Mouse (Mus musculus): Measurements from ENCODE around the gene Gm20431. TPM values are rescaled to one million over a fixed set of nuclear protein-coding genes. Genes with fewer than 3 reads are reported as not detected.
"Not testable (repeated sequence)": the region's sequence is repeated elsewhere in the genome, so short reads cannot be mapped to it uniquely, and the experiment has no call there.

Gm20431 gene
- total RNA-seq, 1 experiment from 2014 or later = not detected

DNA sequence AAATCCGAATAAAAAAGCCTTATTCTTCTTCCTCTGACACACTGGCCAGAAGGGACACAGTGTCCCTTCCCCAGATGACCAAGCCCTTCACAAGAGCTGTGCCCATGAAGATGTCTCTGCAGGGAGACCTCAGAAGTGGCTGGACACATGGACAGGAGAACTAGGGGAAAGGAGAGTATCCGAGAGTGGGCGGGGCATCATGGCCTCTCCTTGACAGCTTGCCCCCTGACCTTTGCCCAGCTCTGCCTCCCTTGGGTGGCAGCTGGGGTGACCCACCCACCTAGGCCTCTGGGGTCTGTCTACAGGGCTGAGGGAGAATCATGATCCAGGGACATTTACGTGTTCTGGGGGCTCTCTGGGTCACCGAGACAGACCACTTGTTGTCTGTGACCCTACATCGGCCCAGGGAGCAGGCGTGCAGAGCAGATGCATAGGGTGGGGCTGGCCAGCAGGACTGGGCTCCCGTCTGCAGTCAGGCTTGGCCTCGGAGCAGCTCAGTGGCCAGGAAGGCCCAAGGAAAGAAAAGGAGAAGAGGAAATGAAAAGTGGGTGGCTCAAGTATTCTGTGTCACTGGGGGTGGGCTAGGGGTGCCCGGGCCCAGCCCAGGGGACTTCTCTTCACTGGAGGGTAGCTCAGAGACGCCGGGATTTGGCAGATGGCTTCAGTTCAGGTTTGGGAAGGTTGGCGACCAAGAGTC, 17.8 kb downstream of the Gm20431 start:
- not testable (repeated sequence) for ATAC-seq (replicated peaks in 1 of 2; ENCODE audit: insufficient read depth in 1 of 2, low FRiP score in 2 of 2, low TSS enrichment in 1 of 2, low read depth in 1 of 2, poor library complexity in 2 of 2, severe bottlenecking in 2 of 2)

DNA sequence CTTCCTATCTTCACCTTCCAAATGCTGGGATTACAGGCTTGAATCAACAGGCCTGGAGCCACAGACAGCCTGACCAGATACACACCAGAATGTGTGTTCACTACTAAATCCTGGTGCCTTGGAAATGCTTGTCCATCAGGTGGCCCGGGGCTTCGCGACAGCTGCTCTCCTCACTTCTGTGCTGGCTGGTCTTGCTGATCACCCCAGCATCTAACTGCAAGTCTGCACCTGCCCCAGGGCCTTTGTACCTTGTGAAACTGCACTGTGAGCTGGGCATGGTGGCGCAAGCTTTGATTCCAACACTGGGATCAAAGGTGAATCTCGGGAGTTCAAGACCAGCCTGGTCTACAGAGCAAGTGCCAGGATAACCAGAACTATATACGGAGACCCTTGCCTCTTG, 19.1 kb downstream of the Gm20431 start:
- ATAC-seq (replicated peaks in 1 of 2; ENCODE audit: insufficient read depth in 1 of 2, low FRiP score in 2 of 2, low TSS enrichment in 1 of 2, low read depth in 1 of 2, poor library complexity in 2 of 2, severe bottlenecking in 2 of 2) = no peak

DNA sequence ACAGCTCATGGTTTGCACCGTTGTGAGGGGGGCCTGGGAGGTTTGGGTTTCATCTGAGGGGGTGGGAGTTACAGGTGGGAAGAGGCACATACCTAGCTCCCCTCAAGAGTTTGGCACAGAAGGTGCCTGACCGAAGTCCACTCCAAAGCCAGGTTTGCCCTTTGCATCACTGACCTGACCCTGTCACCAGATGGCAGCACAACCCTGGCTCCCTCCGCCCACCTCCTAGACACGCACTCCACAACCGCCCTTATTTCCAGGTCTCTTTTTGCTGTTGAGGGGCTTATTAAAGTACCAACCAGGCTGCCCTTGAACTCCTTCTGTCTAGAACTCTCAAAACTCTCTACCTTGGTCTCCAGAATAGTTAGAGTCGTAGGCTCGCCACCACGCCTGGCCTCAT, 20.0 kb downstream of the Gm20431 start:
- ATAC-seq (replicated peaks in 1 of 2; ENCODE audit: insufficient read depth in 1 of 2, low FRiP score in 2 of 2, low TSS enrichment in 1 of 2, low read depth in 1 of 2, poor library complexity in 2 of 2, severe bottlenecking in 2 of 2) = peak; percentile 81

DNA sequence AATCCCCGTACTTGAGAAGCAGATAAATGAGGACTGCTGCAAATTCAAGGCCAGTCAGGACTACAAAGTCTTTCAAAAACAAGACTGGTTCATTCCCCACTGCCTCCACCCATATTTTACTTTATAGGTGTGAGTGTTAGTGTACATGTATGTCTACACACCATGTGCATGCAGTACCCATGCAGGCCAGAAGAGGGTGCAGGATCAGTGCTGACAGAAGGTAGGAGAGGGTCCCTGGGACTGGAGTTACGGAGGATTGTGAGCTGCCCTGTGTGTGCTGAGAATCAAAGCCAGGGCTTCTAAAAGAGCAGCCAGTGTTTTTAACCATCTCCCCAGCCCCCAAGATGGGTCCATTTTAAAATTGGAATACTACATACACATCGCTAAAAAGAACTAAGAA, 21.0 kb downstream of the Gm20431 start:
- ATAC-seq (replicated peaks in 1 of 2; ENCODE audit: insufficient read depth in 1 of 2, low FRiP score in 2 of 2, low TSS enrichment in 1 of 2, low read depth in 1 of 2, poor library complexity in 2 of 2, severe bottlenecking in 2 of 2) = no peak; a peak in 1 of 4 replicates

DNA sequence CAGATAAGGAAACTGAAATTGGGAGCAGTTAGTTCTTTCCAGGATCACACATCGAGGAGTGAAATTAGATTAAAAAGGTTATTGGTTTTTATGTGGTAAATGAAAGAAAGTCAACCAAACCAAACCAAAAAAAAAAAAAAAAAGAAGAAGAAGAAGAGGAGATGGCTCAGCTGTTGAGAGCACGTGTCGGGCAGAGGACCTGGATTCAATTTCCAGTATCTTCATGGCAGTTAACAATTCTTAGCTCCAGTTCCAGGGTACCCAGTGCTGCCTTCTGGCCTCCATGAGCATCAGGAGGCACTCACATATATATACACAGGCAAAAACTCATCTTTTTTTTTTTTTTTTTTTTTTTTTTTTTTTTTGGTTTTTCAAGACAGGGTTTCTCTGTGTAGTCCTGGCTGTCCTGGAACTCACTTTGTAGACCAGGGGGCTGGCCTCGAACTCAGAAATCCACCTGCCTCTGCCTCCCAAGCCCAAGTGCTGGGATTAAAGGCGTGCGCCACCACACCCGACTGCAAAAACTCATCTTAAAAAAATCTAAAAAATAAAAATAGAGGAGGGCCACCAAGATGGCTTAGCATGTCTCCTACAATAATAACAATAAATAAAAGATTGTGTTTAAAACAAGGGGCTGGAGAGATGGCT, 26.3 kb downstream of the Gm20431 start:
- ATAC-seq (replicated peaks in 1 of 2; ENCODE audit: insufficient read depth in 1 of 2, low FRiP score in 2 of 2, low TSS enrichment in 1 of 2, low read depth in 1 of 2, poor library complexity in 2 of 2, severe bottlenecking in 2 of 2) = no peak

DNA sequence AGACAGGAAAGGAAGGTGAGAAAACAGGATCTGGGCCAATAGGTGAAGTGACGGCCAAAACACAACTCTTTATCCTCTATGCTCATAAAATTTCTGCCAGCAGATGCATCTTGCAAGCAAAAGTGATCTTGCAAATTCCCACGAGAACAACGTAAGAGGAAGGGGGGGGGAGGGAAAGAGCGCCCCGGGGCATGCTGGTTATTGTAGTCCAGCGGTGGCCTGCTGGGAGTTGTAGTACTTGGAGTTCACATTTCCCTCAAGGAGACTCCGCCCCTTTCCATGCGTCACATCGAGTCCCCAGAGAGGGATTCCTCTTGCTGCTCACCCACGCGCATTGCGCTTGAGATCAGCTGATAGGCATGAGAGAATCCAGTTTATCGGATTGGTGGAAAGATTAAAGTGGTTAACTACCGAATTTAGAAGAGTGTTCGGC, 26.9 kb downstream of the Gm20431 start:
- ATAC-seq (replicated peaks in 1 of 2; ENCODE audit: insufficient read depth in 1 of 2, low FRiP score in 2 of 2, low TSS enrichment in 1 of 2, low read depth in 1 of 2, poor library complexity in 2 of 2, severe bottlenecking in 2 of 2) = peak; percentile 84 to 90

DNA sequence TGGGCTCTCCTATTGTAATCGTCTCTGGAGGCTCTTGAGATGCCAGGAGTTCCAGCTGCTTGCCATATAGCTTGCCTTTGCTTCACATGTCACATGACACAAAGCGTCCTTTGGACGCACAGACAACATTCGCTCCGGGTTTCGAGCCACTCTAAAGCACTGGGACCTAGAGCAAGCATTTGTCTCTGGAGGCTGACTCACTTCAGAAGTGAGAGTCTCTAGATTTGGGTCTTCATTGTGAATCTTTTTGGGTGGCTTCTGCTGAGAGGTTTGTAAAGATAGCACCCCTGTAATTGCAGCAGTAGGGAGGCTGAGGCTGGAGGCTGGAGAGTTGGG, 27.8 kb downstream of the Gm20431 start:
- ATAC-seq (replicated peaks in 1 of 2; ENCODE audit: insufficient read depth in 1 of 2, low FRiP score in 2 of 2, low TSS enrichment in 1 of 2, low read depth in 1 of 2, poor library complexity in 2 of 2, severe bottlenecking in 2 of 2) = no peak

DNA sequence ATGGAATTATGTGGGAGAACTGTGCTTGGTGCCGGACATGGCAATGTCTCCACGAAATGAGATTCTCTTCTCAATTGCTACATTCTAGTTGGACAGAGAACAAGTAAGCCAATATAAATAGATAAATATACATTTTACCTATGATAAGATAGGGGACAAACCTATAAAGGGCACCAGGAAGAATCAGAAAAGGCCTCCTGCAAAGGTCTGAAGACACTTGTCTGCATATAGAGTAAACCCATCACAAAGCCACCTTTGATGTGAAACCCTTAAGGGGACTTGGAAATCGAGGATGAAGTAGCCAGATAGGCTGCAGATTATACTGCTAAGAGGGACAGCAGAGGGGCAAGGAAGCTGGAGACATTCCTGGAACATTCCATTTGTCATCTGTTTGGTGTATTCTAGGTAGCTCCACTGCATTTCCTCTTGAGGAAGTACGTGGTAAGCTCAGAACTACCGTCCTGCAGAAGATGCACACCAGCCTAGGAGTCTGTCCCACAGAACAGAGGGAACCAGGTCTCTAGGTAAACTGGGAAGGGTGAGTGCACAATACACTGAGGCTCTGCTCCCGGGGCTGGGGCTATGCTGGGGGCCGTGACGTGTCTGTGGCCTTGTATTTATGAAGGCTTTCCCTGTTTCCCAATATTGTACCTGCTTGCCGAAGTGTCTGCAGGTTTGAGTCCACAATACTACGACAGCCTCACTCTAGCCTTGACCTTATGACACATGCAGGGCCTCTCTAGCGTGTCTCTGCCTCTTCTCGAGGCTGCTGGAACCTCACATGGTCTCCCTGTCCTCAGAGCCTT, 28.4 kb downstream of the Gm20431 start:
- no peak for ATAC-seq (replicated peaks in 1 of 2; ENCODE audit: insufficient read depth in 1 of 2, low FRiP score in 2 of 2, low TSS enrichment in 1 of 2, low read depth in 1 of 2, poor library complexity in 2 of 2, severe bottlenecking in 2 of 2)

DNA sequence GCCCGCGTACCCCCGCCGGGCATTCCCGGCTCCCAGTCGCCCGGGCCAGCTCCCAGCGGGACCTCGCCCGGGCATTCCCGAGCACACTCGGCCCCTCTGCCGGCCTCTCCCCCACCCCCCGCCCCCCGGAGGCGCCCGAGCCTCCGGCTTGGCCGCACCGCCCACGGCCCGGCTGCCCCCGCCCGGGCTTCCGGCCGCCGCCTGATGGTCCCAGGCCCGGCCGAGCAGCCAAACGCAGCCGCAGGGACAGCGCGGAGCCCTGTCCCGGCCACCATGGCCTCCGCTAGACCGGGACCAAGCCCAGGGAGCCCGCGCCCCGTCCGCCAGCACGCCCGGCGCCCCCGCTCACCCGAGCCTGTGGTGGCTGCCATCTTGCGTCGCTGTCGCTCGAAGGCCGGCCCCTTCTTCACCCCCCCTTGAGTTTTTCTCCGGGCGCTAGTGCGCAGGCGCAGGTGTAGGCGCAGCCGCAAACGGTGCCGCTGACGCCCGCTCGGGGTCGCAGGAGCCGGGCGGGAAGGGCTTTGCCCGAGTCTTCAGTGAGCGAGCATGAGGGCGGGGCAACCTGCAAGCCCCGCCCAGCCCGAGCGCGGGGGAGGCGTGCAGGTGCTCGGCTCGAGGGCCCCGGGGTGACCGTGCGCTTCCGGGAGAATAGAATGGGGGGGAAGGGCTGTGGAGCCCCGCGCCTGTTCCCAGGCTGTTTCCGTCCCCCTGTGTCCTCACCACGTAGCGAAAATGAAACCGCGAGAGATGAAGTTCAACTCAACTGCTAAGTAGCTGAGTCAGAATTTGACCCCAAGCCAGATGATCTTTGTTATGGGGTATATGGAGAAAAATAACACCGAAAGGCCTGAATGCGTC, 29.5 kb downstream of the Gm20431 start, which contains the start of gene Ube2v1:
Ube2v1 (minus strand) TSS at position 505 of the 858 bp plus-strand sequence.
- ATAC-seq (replicated peaks in 1 of 2; ENCODE audit: insufficient read depth in 1 of 2, low FRiP score in 2 of 2, low TSS enrichment in 1 of 2, low read depth in 1 of 2, poor library complexity in 2 of 2, severe bottlenecking in 2 of 2) = peak; percentile 80 to 84

DNA sequence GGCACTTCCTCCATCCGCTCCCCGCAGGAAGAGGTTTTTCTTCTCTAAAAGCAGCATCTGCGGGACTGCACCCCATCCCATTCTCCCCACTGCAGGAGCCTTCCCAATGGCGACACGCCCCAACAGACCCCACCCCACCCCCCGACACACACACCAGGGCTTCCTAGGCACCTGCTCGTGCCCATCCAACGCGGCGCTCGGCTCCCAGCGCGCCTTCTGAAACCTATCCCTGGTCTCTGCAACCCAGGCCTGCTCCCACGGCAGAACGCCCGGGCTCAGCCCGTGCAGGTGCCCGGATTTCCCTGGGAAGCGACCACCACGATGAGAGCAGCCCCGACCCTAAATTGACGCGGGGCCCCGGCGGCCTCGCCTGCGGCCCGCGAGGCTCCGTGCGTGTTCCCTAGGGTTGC, 30.1 kb downstream of the Gm20431 start:
- ATAC-seq (replicated peaks in 1 of 2; ENCODE audit: insufficient read depth in 1 of 2, low FRiP score in 2 of 2, low TSS enrichment in 1 of 2, low read depth in 1 of 2, poor library complexity in 2 of 2, severe bottlenecking in 2 of 2) = no peak

DNA sequence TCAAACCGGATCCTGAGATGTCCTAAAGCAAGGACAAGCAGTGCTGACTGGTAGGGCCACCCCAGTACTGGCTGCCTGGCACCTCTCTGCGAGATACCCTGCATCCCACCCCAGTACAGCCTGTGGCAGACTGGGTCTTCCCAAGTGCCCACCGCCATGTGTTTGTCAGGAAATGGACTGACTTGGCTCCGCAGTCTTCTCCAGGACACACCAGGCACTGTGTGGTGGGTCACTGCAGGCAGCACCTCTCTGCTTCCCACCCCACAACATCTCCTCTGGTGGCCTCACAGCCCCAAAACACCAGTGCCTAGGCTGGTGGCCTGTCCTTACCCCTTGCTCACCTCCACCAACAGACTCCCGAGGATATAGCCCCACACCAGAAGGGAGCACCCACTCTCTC, 30.9 kb downstream of the Gm20431 start:
- no peak for ATAC-seq (replicated peaks in 1 of 2; ENCODE audit: insufficient read depth in 1 of 2, low FRiP score in 2 of 2, low TSS enrichment in 1 of 2, low read depth in 1 of 2, poor library complexity in 2 of 2, severe bottlenecking in 2 of 2)

DNA sequence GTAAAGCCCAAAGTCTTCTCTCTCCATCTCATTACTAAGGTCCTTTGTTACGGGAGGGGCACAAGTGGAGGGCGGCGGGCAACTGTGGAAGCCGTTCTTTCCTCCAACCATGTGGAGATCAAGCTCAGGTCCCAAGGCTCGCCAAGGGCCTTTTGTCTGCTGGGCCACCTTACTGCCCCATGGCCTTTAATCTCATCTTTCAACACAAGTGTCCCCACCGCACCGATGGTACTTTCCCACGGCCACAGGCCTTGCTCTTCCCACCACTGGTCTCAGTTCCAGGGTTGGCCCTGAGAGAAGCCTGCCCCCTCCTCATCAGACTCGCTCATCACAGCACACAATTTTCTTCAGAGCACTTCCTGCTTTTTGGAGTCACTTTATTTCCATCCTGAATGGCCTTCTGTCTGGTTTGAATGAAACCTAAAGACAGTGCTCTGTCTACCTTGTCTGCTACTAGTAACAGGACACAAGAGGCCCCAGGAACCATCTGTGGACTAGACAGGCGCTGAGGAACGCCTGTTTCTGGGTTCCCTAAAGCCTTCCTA, 31.6 kb downstream of the Gm20431 start:
- ATAC-seq (replicated peaks in 1 of 2; ENCODE audit: insufficient read depth in 1 of 2, low FRiP score in 2 of 2, low TSS enrichment in 1 of 2, low read depth in 1 of 2, poor library complexity in 2 of 2, severe bottlenecking in 2 of 2) = no peak

DNA sequence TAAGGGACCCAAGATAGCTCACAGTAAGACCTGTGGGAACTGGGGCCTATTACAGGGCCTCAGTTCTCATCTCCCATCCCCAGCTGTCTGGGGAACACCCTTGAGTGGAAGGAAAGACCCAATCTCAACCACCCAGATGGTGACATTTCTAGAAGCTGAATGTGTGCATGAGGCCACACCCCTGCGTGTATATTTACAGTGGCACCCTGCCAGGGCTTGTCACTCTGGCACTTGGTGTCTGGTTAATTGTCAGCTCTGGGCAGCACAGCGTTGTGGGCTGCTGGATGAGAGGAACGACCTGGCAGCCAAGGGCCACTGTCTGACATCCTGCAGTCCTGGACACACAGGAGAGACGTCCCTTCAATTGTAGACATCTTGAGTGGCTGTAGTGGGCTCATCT, 32.4 kb downstream of the Gm20431 start:
- ATAC-seq (replicated peaks in 1 of 2; ENCODE audit: insufficient read depth in 1 of 2, low FRiP score in 2 of 2, low TSS enrichment in 1 of 2, low read depth in 1 of 2, poor library complexity in 2 of 2, severe bottlenecking in 2 of 2) = peak in 1 of 2 experiments; percentile 14; a peak in 1 of 4 replicates

DNA sequence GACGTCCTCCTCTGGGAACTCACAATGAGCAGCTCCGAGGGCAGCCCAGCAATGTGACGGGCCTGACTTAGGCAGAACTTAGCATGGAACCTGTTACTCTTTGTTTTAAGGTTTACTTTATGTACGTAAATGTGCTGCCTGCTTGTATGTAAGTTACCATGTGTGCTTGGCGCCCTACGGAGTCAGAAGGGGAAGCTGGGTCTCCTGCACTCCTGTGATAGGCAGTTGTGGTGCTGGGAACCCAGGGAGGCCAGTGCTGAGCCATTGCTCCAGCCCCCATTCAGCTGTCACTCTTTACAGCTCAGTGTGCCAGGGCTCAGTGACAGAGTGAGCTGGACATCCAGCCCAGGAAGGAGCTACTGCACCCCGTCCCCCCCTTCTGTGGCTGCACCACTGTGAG, 34.3 kb downstream of the Gm20431 start:
- ATAC-seq (replicated peaks in 1 of 2; ENCODE audit: insufficient read depth in 1 of 2, low FRiP score in 2 of 2, low TSS enrichment in 1 of 2, low read depth in 1 of 2, poor library complexity in 2 of 2, severe bottlenecking in 2 of 2) = no peak

DNA sequence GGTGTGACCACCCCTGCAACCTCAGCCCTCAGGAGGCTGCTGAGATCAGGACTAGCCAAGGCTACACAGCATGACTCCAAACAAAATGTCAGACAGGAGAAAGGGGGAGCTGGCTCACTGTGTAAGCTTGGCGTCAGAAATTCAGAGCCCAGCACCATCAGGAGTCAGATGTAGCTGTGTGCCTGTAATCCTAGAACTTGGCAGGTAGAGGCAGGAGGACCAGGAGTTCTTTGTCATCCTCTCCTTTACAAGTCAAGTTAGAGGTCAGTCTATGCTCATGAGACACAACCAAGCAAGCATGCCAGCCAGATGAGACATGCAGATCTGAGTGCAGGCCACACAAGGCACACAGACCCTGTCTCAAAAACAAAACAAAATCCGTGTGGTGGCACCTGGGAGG, 35.6 kb downstream of the Gm20431 start:
- ATAC-seq (replicated peaks in 1 of 2; ENCODE audit: insufficient read depth in 1 of 2, low FRiP score in 2 of 2, low TSS enrichment in 1 of 2, low read depth in 1 of 2, poor library complexity in 2 of 2, severe bottlenecking in 2 of 2) = no peak

DNA sequence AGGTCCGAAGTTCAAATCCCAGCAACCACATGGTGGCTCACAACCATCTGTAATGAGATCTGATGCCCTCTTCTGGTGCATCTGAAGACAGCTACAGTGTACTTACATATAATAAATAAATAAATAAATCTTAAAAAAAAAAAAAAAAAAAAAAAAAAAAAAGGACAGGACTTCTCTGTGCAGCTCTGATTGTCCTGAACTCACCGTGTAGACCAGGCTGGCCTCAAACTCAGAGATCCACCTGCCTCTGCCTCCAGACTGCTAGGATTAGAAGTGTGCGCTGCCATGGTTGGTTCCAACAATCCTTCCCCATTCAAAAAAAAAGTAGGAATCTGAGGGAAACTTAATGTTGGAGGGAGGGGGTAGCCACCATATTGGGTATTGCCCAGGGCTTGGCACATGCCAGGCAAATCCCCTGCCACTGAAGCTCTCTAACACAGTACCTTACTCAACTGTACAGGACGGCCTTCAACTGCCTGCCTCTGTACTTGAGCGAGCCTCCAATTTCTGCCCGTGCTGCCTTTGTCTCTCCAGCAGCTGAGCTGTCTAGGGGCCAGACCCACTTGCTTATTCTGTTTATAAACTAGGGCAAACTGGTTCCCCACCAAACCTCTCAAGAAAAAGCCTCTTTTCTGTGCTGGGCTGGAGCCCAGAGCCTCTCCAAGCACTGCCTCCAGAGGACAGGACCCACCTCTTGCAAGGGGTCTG, 36.8 kb downstream of the Gm20431 start:
- ATAC-seq (replicated peaks in 1 of 2; ENCODE audit: insufficient read depth in 1 of 2, low FRiP score in 2 of 2, low TSS enrichment in 1 of 2, low read depth in 1 of 2, poor library complexity in 2 of 2, severe bottlenecking in 2 of 2) = no peak

DNA sequence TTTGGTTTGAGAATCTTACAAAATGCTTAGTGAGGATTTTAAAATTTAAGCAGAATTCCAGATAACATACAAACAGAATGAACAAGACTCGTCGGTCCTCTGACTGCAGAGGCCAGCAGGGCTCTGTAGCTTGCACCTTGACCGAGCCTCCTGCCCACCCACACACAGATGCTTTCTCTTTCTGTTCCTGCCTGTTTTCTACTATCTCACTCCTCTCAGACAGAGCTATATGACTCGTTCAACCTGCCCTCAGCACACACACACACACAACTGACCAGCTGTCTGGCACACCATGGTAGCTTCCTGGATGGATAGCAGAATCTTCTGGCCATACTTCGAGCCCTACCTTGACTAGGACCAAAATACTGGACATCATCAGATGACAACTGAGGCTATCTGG, 38.3 kb downstream of the Gm20431 start:
- ATAC-seq (replicated peaks in 1 of 2; ENCODE audit: insufficient read depth in 1 of 2, low FRiP score in 2 of 2, low TSS enrichment in 1 of 2, low read depth in 1 of 2, poor library complexity in 2 of 2, severe bottlenecking in 2 of 2) = no peak
